Mouse (Mus musculus) hindbrain, postnatal 0 days (tissue): ENCODE results near the gene Gpt2. TPM values are rescaled to one million over a fixed set of nuclear protein-coding genes. Genes with fewer than 3 reads are reported as not detected.

ENCODE experiments used
- ATAC-seq: fragments of 200-750 bp; cut with Nextera tagmentation; 2 replicates; pipeline ENCODE4 v1.8.0; 2017; ENCODE audit warnings: mild to moderate bottlenecking, moderate TSS enrichment, moderate library complexity
- DNase-seq: peaks from one replicate; pipeline ENCODE4 v3.0.0-alpha.2; 2015; ENCODE audit warnings: low spot score
- H3K27ac ChIP-seq: fragments of 300-500 bp; sonication (generic); 2 replicates; pipeline ENCODE4 v1.5.1; 2014; ENCODE audit warnings: mild to moderate bottlenecking
- H3K27me3 ChIP-seq: fragments of 300-500 bp; sonication (generic); 2 replicates; pipeline ENCODE4 v1.6.1; 2014; ENCODE audit warnings: low read length, mixed read lengths; ENCODE audit not compliant: insufficient read depth
- H3K36me3 ChIP-seq: fragments of 300-500 bp; sonication (generic); 2 replicates; pipeline ENCODE4 v1.6.1; 2014; ENCODE audit warnings: low read length, mixed read lengths; ENCODE audit not compliant: insufficient read depth
- H3K4me1 ChIP-seq: fragments of 300-500 bp; sonication (generic); 2 replicates; pipeline ENCODE4 v1.6.1; 2014; ENCODE audit warnings: antibody characterized with exemption, low read length, mixed read lengths; ENCODE audit not compliant: insufficient read depth
- H3K4me2 ChIP-seq: fragments of 300-500 bp; sonication (generic); 2 replicates; pipeline ENCODE4 v1.6.1; 2014; ENCODE audit warnings: low read depth, mild to moderate bottlenecking, low read length, moderate library complexity, mixed read lengths
- H3K4me3 ChIP-seq: fragments of 300-500 bp; sonication (generic); 2 replicates; pipeline ENCODE4 v1.5.1; 2014; ENCODE audit warnings: low read length
- H3K9ac ChIP-seq: fragments of 300-500 bp; sonication (generic); replicated peaks from 2 replicates; pipeline ENCODE4 v1.6.1; 2014; ENCODE audit warnings: mild to moderate bottlenecking, low read length, moderate library complexity, mixed read lengths
- H3K9me3 ChIP-seq: fragments of 300-500 bp; sonication (generic); 2 replicates; pipeline ENCODE4 v1.6.1; 2016; ENCODE audit warnings: low read length, mixed read lengths
- CTCF ChIP-seq: IDR thresholded peaks from 2 replicates; pipeline ENCODE4 v1.5.1; 2016; ENCODE audit warnings: antibody characterized with exemption, control low read depth, low read depth
- WGBS: fragments of 180-500 bp; shearing (Covaris S2); extraction: QIAGEN DNeasy Blood & Tissue Kit; methylation state at CpG from one replicate; pipeline ENCODE4 v1.1.7; 2014; 5-methylcytosine and 5-hydroxymethylcytosine counted together
- polyA plus RNA-seq: library from polyadenylated mRNA; unstranded; fragments of >200 nt; fragmentation: Nextera tagmentation; extraction: Ambion mirVana; gene quantifications from 2 replicates; pipeline ENCODE4 v1.2.1, GENCODE M21; 2015
- total RNA-seq: library from RNA; depleted of rRNA; stranded (reverse); fragments of >200 nt; gene quantifications from 2 replicates; pipeline ENCODE4 v1.2.3, GENCODE M21; 2014

Gpt2 gene
- total and polyA plus RNA-seq, 2 experiments from 2014 or later, result 43.2 to 99.4 TPM

DNA sequence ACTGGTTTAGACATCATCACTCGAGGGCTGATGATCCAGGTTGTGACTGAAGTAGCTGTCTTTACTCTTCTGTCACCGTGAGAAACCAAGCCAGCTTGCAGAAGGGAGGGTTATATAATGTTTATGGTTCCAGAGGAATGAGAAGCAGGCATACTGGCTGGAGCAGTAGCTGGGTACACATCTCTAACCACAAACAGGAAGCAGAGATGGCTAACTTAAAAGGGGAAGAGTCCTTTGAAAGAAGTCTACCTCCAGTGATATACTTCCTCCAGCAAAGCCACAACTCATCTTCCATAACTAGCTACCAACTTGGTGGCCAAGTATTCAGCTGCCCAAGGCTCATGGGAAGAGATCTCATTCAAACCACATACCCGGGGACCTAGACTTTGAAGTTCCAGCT lies 39.1 kb downstream of the Gpt2 start:
- DNase-seq, result no peak
- Histone ChIP-seq H3K4me2 (no peak overlapping the region), H3K4me1 (no peaks in the 10 kb centered on the region), H3K36me3 (peaks cover 15% of the 10 kb centered on the region), H3K27ac (no peak overlapping the region), H3K9ac (no peak overlapping the region), H3K9me3 (no peaks in the 10 kb centered on the region), H3K4me3 (no peak overlapping the region), H3K27me3 (no peaks in the 10 kb centered on the region)
- TF ChIP-seq CTCF, result no peak
- no peak for ATAC-seq
- 97% methylated on average over 3 of the region's 3 CpGs for WGBS

DNA sequence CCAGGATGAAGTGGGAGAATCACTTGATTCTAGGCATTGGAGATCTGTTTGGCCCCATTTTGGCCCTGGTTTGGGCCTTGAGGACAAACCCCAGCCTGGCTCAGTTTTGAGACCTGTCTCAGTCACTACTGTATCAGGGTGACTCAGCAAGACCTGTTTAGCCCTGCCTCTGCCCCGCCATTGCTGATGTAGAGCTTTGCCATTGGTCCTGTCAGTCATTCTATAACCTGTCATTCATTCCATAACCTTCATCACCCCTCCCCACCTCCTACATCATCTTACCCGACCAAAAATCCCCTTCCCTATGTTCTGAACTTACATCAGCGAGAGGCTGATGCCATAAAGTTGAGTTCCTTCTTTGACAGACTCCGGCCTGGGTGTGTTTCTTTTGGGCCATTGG lies 40.5 kb downstream of the Gpt2 start:
- Histone ChIP-seq H3K27ac (no peak overlapping the region), H3K4me3 (no peak overlapping the region), H3K27me3 (no peaks in the 10 kb centered on the region), H3K9me3 (no peaks in the 10 kb centered on the region), H3K4me2 (no peak overlapping the region), H3K4me1 (no peaks in the 10 kb centered on the region), H3K9ac (no peak overlapping the region), H3K36me3 (peaks cover 15% of the 10 kb centered on the region)
- no peak for DNase-seq
- WGBS, result 93% methylated on average over 4 of the region's 4 CpGs
- TF ChIP-seq CTCF, result no peak
- no peak for ATAC-seq

- Histone ChIP-seq H3K9me3 (no peaks in the 10 kb centered on the region), H3K27ac (no peak overlapping the region), H3K4me1 (no peaks in the 10 kb centered on the region), H3K4me2 (no peak overlapping the region), H3K36me3 (peaks cover 20% of the 10 kb centered on the region), H3K27me3 (no peaks in the 10 kb centered on the region), H3K4me3 (no peak overlapping the region), H3K9ac (no peak overlapping the region)
- ATAC-seq (no peak), DNase-seq (no peak)
- 98% methylated on average over 2 of the region's 2 CpGs for WGBS
- no peak for TF ChIP-seq CTCF
These were observed 41.1 kb downstream of the Gpt2 start for GRCm38 (mm10) chr8:85533434-85533833.

DNA sequence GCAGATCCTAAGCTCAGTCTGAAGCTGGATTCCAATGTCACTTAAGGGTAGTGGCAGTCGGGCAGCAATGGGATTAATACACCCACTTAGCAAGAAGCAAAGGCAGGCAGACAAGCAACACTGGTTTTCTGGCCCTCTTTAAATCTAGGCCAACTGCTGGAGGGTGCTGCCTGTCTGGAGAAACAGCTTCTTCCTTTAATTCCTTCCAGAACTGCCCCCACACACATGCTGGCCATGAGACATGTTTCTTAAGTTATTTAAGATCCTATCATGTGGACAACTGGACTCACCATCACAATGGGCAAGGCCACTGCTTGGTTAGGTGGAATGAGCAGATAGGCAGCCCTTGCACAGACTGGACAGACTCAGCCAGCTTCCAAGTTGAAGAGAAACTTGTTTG lies 41.8 kb downstream of the Gpt2 start:
- 82% methylated on average over 1 of the region's 1 CpGs for WGBS
- ATAC-seq, result no peak
- DNase-seq, result no peak

GRCm38 (mm10) chr8:85536332-85536731 lies 44.0 kb downstream of the Gpt2 start:
- Histone ChIP-seq H3K27me3 (no peaks in the 10 kb centered on the region), H3K36me3 (peaks cover 41% of the 10 kb centered on the region), H3K9me3 (no peaks in the 10 kb centered on the region), H3K4me1 (no peaks in the 10 kb centered on the region), H3K4me2 (no peak overlapping the region), H3K27ac (no peak overlapping the region), H3K4me3 (no peak overlapping the region), H3K9ac (no peak overlapping the region)
- no peak for DNase-seq
- no peak for TF ChIP-seq CTCF
- ATAC-seq, result no peak
- 93% methylated on average over 2 of the region's 2 CpGs for WGBS

More for the DNA sequence above, 41.8 kb downstream of the Gpt2 start:
- Histone ChIP-seq H3K36me3 (peaks cover 27% of the 10 kb centered on the region), H3K9ac (no peak overlapping the region), H3K9me3 (no peaks in the 10 kb centered on the region), H3K4me1 (no peaks in the 10 kb centered on the region), H3K4me3 (no peak overlapping the region), H3K27ac (no peak overlapping the region), H3K27me3 (no peaks in the 10 kb centered on the region), H3K4me2 (no peak overlapping the region)
- TF ChIP-seq CTCF, result no peak

GRCm38 (mm10) chr8:85551934-85552333 lies 59.6 kb downstream of the Gpt2 start:
- no peak for TF ChIP-seq CTCF
- Histone ChIP-seq H3K9me3 (no peaks in the 10 kb centered on the region), H3K36me3 (peaks cover 21% of the 10 kb centered on the region), H3K27me3 (no peaks in the 10 kb centered on the region), H3K4me3 (no peak overlapping the region), H3K4me1 (0 out of 2 replicates have a peak, but pooled peaks cover 5% of the 10 kb centered on the region), H3K9ac (no peak overlapping the region), H3K4me2 (no peak overlapping the region), H3K27ac (no peak overlapping the region)
- 97% methylated on average over 1 of the region's 1 CpGs for WGBS
- DNase-seq (no peak), ATAC-seq (no peak)

- peak; percentile 26 for DNase-seq
These were observed 62.2 kb downstream of the Gpt2 start for GRCm38 (mm10) chr8:85554391-85555180.

More at GRCm38 (mm10) chr8:85554391-85555180, 62.2 kb downstream of the Gpt2 start:
- Histone ChIP-seq H3K27ac (peak overlapping the region; percentile 95), H3K9ac (peak overlapping the region; percentile 88), H3K4me1 (0 out of 2 replicates have a peak, but pooled peaks cover 5% of the 10 kb centered on the region), H3K27me3 (no peaks in the 10 kb centered on the region), H3K4me2 (peak overlapping the region; percentile 94), H3K4me3 (peak overlapping the region; percentile 92), H3K36me3 (peaks cover 9% of the 10 kb centered on the region; the same call in 1 of the 2 replicates), H3K9me3 (no peaks in the 10 kb centered on the region)
- TF ChIP-seq CTCF, result no peak
- under 1% methylated on average over 44 of the region's 66 CpGs for WGBS
- ATAC-seq, result peak; percentile 88
